Mouse (Mus musculus) limb, embryonic 12.5 days (tissue): Measurements from ENCODE around the gene Rbp2. TPM values are rescaled to one million over a fixed set of nuclear protein-coding genes. Genes with fewer than 3 reads are reported as not detected.

ENCODE experiments used
- polyA plus RNA-seq: library from polyadenylated mRNA; unstranded; fragments of >200 nt; fragmentation: Nextera tagmentation; extraction: Ambion mirVana; gene quantifications from 2 replicates; pipeline ENCODE4 v1.2.1, GENCODE M21; 2016

Gene Rbp2
- polyA plus RNA-seq, 1 experiment from 2014 or later, result not detected

Other genes starting within 250 kb of the Rbp2 start
- 4.2 and 5.6 TPM in 2 replicates for gene Nmnat3, start 198.7 kb upstream of the Rbp2 start, polyA plus RNA-seq
- 34.9 and 35.0 TPM in 2 replicates for gene Rbp1, start 63.2 kb upstream of the Rbp2 start, polyA plus RNA-seq
- 183 and 186 TPM in 2 replicates for gene Copb2, start 77.6 kb downstream of the Rbp2 start, polyA plus RNA-seq
- 66.4 and 70.4 TPM in 2 replicates for gene Mrps22, start 115.5 kb downstream of the Rbp2 start, polyA plus RNA-seq